Mouse (Mus musculus) lung, postnatal 36 days (tissue): ENCODE measurements at regions not wholly inside any gene's neighbourhood (a gene's known extent, or its start where the extent isn't known, plus 50 kb on each side); places are given as distances from the start of the nearest gene placed in this dataset.
"Not testable (repeated sequence)": the region's sequence is repeated elsewhere in the genome, so short reads cannot be mapped to it uniquely, and the experiment has no call there.

Experiments
- DNase-seq: peaks from one replicate; pipeline ENCODE4 v3.0.0; 2022; ENCODE audit warnings: mixed read lengths

DNA sequence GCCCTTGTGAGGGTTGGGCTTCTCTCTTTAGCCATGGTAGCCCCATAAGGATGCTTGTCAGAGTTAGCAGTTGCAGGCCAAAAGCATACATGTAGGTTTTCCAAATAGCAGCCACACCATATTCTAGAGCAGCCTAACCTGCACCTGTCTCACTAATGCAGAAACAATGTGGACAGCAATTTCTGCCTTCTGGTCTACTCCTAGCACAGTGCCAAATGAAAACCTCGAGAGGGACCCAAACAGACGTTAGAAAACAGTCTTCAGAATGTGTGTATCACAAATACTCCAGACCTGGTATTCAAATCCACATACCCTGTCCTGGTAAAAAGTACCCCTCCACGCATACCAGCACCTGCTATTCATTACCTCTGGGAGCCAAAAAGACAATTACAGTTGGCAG is 368.9 kb upstream of the Ngly1 start:
- no peak for DNase-seq

DNA sequence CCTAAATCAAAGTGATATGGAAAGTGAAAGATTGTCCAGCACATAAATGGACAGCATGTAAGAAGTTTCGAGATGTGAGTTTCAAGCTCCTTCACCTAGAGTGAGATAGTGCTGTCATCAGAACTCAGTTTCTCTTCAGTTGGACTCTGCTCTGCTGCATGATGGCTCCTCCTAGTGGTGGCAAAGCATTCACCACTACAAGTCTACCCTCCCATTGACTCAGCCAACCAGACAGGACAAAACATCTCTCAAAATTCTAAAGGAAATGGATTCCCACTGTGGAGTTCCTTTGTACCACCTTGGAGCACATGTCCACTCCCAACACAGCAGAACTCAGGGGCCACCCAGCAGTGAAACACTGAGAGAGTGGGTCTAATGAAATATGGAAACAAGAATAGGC is 367.8 kb upstream of the Ngly1 start:
- peak; percentile 54 for DNase-seq

- no peak for DNase-seq
Observed at GRCm38 (mm10) chr14:15884641-15885340, 364.3 kb upstream of the Ngly1 start.

DNA sequence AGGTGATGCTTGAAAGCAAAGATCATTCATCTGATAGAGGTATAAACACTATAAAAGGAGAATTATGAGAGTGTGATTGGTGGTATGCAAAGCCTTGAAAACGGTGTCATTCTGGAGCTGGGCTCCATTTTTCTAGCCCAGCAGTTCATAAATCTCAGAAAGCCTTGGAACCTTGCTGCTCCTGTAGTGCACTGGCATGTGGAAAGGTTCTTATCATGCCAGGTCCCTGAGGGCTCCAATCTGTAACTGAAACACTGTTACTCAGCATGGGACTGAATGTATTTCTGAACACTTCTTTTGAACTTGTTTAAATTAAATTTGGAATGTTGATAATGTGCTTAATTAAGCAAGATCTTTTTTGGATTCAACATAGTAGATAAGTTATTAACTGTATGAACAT is 352.0 kb upstream of the Ngly1 start:
- no peak for DNase-seq

GRCm38 (mm10) chr14:15906429-15906828 is 342.7 kb upstream of the Ngly1 start:
- peak; percentile 2 for DNase-seq

DNA sequence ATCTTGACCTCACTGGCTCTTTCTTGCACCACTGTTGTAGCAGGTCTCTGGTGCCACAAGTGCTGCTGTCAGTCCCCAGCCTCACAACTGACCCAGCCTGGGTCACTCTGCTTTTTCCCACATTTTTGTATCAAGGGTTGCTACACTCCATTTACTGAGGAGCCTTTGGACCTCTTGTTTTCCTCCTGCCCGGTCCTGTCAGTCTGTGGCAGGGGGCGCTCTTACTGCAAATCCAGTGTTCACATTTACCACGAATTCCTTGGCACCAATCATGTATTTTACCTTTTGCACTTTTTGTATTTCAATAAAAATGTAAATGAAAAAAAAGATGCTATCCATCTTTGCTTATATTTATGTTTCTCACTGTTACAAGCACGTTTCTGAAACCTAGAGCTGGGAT is 335.9 kb upstream of the Ngly1 start:
- not testable (repeated sequence) for DNase-seq

- no peak for DNase-seq
Observed at GRCm38 (mm10) chr14:15914176-15914575, 334.9 kb upstream of the Ngly1 start.

DNA sequence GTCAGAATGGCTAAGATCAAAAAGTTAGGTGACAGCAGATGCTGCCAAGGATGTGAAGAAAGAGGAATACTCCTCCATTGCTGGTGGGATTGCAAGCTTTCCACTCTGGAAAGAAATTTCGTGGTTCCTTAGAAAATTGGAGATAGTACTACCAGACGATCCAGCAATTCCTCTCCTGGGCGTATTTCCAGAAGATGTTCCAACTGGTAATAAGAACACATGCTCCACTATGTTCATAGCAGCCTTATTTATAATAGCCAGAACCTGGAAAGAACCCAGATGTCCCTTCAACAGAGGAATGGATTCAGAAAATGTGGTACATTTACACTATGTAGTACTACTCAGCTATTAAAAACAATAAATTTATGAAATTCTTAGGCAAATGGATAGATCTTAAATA is 324.4 kb upstream of the Ngly1 start:
- DNase-seq = not testable (repeated sequence)

DNA sequence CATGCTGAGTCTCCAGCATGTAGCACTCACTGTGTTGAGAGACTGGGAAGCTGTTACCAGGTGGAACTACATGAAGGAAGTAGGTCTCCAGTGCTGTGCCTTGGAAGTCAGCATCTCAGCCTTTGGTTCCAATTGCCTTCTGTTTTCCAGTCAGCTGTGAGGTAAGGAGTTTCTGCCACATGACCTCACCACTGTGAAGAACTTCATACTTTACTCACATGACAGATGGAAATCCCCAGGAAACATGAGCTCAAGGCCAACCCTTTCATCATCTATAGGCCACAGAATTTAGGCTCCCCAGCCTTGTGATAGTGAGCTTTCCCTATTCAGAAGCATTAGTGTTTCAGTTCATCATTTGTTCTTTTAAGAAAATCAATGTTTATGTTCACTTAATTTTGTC is 314.4 kb upstream of the Ngly1 start:
- no peak for DNase-seq

DNA sequence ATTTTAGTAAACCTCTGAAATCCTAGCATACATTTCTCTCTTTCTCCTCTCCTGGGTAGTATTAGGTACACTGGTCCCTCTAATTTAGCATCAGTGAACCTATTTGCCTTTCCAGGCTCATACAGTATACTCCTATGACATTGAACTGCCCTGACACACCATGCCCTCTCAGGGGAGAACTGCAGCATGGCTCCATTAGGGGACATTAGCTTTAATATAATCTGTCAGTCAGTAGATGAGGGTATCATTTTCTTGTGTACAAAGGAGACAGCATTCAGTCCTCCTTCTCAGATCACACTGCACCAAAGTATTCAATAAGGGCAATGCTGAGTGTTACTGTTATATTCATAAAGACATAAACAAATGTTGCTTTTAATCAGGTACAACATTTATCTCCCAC is 278.8 kb upstream of the Ngly1 start:
- DNase-seq = no peak

DNA sequence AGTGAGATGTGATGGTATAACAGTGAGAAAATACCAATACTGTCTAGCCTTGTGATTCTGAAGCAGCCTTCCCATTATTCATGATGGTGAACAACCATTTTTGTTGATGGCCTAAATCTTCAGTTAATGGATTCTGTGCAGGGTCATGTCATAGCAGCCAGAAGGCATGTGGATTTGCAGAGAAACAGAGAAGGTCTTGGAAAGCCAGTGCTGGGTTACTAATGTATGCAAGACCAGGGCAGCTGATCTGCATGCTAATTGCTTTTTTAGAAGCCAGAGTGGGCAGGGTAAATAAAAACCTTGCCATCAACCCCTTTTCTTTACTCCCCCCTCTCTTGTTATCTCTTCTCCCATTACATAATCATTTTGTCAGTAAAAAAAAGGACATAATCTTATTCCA is 278.3 kb upstream of the Ngly1 start:
- no peak for DNase-seq

GRCm38 (mm10) chr14:15971306-15971705 is 277.8 kb upstream of the Ngly1 start:
- no peak for DNase-seq

- no peak for DNase-seq
Observed at GRCm38 (mm10) chr14:15977366-15977765, 271.7 kb upstream of the Ngly1 start.

GRCm38 (mm10) chr14:15978329-15978728 is 270.8 kb upstream of the Ngly1 start:
- DNase-seq = no peak

GRCm38 (mm10) chr14:16005409-16005808 is 243.7 kb upstream of the Ngly1 start:
- no peak for DNase-seq

GRCm38 (mm10) chr14:16006968-16007367 is 242.1 kb upstream of the Ngly1 start:
- no peak for DNase-seq

DNA sequence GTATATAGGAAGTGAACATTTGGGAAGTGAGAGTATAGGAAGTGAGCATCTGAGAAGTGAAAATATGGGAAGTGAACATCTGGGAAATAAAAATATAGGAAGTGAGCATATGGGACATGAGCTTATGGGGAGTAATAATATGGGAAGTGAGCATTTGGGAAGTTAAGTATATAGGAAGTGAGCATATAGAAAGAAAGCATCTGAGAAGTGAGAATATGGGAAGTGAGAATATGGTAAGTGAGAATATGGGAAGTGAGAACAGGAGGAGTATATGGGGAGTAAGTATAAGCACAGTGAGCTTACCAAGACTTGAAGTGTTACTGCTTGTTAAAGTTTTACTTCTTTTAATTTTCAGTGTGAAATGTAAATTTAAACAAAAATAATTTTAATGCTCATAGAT is 239.3 kb upstream of the Ngly1 start:
- DNase-seq = no peak

DNA sequence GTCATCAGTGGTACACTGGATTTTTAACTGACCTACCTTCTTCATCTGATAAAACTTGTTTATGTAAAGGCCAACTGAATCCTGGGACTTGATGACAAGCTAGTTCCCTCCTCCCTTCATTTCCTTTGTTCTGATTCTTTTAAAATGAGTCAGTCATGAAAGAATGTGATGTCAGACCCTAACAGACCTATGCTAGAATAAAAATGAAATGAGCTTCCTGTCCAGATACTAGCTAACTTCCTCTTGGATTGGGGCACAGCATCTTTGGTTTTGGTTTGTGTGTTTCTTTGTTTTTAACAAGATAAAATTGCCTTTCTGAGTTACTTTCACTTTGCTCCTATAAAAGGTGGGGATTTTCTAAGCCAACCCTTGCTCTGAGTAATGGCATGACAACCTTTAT is 225.2 kb upstream of the Ngly1 start:
- DNase-seq = no peak

DNA sequence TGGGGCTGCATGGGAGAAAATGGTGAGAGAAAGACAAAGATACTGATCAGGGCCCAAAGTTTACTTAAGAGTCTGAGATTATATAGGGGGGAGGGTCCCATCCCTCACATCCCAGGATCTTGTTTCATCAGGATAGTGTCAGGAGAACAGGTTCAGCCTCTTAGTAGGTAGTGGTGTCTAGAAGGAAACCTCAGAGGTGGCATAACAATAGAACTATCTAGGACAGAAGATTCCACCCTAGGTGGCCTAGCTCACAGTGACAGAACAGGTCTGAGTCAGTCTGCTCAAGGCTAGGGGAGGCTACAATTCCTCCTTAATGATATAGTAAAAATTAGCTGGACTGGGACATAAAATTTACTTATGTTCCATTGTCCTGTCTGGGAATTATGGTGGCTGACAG is 211.3 kb upstream of the Ngly1 start:
- DNase-seq = no peak

- DNase-seq = no peak
Observed at GRCm38 (mm10) chr14:16038336-16038735, 210.7 kb upstream of the Ngly1 start.

- no peak for DNase-seq
Observed at GRCm38 (mm10) chr14:16044466-16044865, 204.6 kb upstream of the Ngly1 start.

DNA sequence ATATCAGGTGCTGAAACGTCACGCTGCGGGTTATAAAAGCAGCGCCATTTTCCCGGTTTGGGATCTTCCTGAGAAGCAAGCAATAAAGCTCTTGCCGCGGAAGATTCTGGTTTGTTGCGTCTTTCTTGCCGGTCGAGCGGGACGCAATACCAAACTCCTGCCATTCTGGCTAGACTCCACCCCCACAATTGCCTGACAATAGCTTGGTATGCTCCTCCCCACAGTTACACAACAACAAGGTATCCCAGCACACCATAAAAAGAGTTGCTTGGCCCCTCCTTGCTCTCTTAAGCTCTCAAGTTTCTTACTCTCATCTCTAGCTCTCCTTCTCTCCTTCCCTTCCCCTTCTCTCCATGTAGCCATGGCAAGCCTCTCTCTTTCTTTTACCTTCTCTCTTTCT is 176.5 kb upstream of the Ngly1 start:
- DNase-seq = not testable (repeated sequence)

DNA sequence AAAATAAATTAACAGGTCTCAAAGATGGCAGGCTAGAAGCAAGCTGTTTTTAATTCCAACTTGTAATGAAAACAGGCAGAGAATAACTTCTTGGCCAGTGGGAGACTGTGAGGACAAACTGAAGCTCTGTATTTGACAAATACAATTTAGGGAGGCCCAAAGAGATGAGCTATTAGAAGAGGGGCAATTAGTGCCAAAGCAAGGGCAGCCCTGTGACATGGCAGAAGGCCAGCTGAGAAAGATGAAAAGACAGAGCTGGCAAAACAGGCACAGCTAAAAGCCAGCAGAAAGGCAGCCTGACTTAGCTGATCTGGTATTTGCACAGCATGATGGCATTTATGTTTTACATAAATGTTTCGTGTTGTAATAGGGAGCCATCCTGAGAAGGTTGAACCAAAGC is 175.0 kb upstream of the Ngly1 start:
- DNase-seq = no peak

DNA sequence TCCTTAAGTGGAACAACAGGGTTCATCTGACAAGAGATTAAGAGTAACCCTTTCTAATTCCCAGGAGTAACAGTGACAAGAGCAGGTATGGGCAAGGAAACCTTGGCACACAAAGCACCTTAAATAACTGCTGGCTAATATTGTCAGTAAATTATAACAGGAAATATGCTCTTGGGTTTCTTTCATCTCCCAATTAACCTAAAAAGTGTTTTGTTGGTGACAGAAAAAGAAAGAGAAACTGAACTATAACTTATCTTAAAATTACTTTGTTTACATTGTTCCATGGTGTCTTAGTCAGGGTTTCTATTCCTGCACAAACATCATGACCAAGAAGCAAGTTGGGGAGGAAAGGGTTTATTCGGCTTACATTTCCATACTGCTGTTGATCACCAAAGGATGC is 170.0 kb upstream of the Ngly1 start:
- no peak for DNase-seq

- not testable (repeated sequence) for DNase-seq
Observed at GRCm38 (mm10) chr14:16087231-16087630, 161.8 kb upstream of the Ngly1 start.
